Mouse (Mus musculus): ENCODE results near the gene C2cd3.

DNA sequence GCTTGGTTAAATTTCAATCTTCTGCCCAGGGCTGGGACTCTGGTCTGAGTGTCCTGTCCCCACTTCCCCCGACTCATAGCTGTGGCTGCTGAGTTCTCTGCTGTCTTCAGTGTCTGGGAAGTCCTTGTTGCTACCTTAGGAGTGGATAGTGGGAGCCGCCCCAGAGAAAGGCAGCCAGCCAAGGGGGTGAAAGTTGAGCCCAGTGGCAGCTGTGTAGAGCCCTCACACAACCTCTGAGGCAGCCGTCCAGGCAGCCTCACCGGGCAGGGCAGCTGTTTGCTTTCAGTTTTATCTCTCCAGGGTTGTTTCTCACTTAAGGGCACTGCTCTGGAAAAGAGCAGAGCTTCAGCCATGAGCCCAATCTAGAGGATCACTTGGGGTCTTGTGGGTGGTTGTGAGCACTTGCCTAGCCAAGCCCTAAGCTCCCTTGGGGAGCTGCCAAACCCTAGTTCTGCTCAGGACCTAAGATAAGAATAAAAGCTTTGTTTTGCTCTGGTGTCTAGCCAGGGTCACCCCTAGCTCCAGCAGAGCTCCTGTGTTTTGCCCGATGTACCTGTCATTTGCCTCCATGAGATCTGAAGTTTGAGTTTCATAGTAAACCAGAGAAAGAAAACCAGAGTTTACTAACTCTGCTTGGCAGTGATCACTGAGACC lies 93.8 kb downstream of the C2cd3 start:
- no peak for TF ChIP-seq CTCF (IDR thresholded peaks at IDR 0.05; ENCODE audit: low read depth)
- peak; percentile 95 for TF ChIP-seq EP300 (IDR thresholded peaks at IDR 0.05; ENCODE audit: low read depth)

All from heart, postnatal 0 days (tissue).